Mouse (Mus musculus) neural tube, embryonic 14.5 days (tissue): Measurements from ENCODE around the gene Tagap. TPM values are rescaled to one million over a fixed set of nuclear protein-coding genes. Genes with fewer than 3 reads are reported as not detected.

Source experiments
- ATAC-seq: fragments of 200-750 bp; cut with Nextera tagmentation; 2 replicates; pipeline ENCODE4 v1.8.0; 2017; ENCODE audit warnings: low read depth, mild to moderate bottlenecking, moderate TSS enrichment, moderate library complexity
- H3K27ac ChIP-seq: fragments of 300-500 bp; sonication (generic); 2 replicates; pipeline ENCODE4 v1.5.1; 2014; ENCODE audit warnings: low read depth, mild to moderate bottlenecking, control low read depth, low read length, moderate library complexity, mixed read lengths
- H3K27me3 ChIP-seq: fragments of 300-500 bp; sonication (generic); 2 replicates; pipeline ENCODE4 v1.6.1; 2014; ENCODE audit warnings: low read length; ENCODE audit not compliant: control insufficient read depth, insufficient read depth
- H3K36me3 ChIP-seq: fragments of 300-500 bp; sonication (generic); 2 replicates; pipeline ENCODE4 v1.6.1; 2014; ENCODE audit warnings: low read length, mixed read lengths; ENCODE audit not compliant: control insufficient read depth, insufficient read depth
- H3K4me1 ChIP-seq: fragments of 300-500 bp; sonication (generic); 2 replicates; pipeline ENCODE4 v1.6.1; 2014; ENCODE audit warnings: low read length; ENCODE audit not compliant: control insufficient read depth, insufficient read depth
- H3K4me2 ChIP-seq: fragments of 300-500 bp; sonication (generic); 2 replicates; pipeline ENCODE4 v1.6.1; 2014; ENCODE audit warnings: mild to moderate bottlenecking, low read depth, low read length, control low read depth
- H3K4me3 ChIP-seq: fragments of 300-500 bp; sonication (generic); 2 replicates; pipeline ENCODE4 v1.5.1; 2014; ENCODE audit warnings: low read depth, low read length, control low read depth, mixed read lengths
- H3K9ac ChIP-seq: fragments of 300-500 bp; sonication (generic); replicated peaks from 2 replicates; pipeline ENCODE4 v1.6.1; 2014; ENCODE audit warnings: low read depth, mild to moderate bottlenecking, control low read depth, low read length, mixed read lengths
- H3K9me3 ChIP-seq: fragments of 300-500 bp; sonication (generic); 2 replicates; pipeline ENCODE4 v1.6.1; 2016; ENCODE audit warnings: low read length; ENCODE audit not compliant: control insufficient read depth
- WGBS: fragments of 180-500 bp; shearing (Covaris S2); extraction: QIAGEN DNeasy Blood & Tissue Kit; methylation state at CpG from one replicate; pipeline ENCODE4 v1.1.7; 2014; 5-methylcytosine and 5-hydroxymethylcytosine counted together
- polyA plus RNA-seq: library from polyadenylated mRNA; unstranded; fragments of >200 nt; fragmentation: Nextera tagmentation; extraction: Ambion mirVana; gene quantifications from 2 replicates; pipeline ENCODE4 v1.2.1, GENCODE M21; 2014

Tagap gene
- polyA plus RNA-seq, 1 experiment from 2014 or later = 0.42 TPM

DNA sequence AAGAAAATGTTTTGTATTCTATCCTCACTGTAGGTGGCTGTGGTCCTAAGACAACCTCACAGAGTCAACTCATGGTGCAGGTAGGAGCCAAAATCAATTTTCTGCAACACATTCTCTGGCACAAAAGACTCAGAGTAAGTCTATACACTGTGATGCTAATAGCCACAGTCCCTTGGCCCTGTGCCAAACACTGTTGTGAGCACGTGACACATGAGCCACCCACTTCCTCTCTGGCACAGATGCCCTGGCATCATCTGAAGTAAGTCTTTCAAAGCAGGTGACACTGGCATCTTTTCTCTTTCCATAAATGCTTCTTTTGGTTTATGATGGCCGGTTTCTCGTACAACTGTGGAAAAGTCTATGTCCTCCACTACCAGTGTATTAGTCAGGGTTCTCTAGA, 23.4 kb upstream of the Tagap start:
- no peak overlapping the region for H3K27ac ChIP-seq
- ATAC-seq = no peak
- H3K27me3 ChIP-seq = no peaks in the 10 kb centered on the region
- no peaks in the 10 kb centered on the region for H3K4me1 ChIP-seq
- H3K4me3 ChIP-seq = no peak overlapping the region
- no peak overlapping the region for H3K4me2 ChIP-seq
- H3K36me3 ChIP-seq = no peaks in the 10 kb centered on the region
- no peaks in the 10 kb centered on the region for H3K9me3 ChIP-seq
- WGBS = 69% methylated on average over 3 of the region's 3 CpGs
- H3K9ac ChIP-seq = no peak overlapping the region

DNA sequence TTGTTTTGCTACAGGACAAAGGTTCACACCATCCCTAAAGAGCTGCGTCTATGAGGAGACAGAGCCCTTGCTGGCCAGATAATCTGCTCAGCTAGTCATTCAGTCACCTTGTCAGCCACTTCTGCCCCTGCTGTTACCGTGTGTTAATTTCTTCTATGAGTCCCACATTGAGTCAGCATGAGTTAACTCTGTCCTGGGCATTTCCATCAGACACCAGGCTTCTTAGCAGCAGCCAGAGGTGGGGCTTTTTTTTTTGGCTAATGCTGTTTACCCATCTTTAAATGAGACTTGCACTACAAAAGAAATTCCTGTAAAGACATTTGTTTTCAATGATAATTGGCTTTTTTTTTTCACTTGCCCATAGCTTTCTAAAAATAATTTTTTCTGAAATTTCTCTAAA, 20.8 kb upstream of the Tagap start:
- no peaks in the 10 kb centered on the region for H3K36me3 ChIP-seq
- H3K9ac ChIP-seq = no peak overlapping the region
- no peaks in the 10 kb centered on the region for H3K9me3 ChIP-seq
- WGBS = 51% methylated on average over 2 of the region's 2 CpGs
- no peak overlapping the region for H3K4me3 ChIP-seq
- H3K4me1 ChIP-seq = no peaks in the 10 kb centered on the region
- H3K27me3 ChIP-seq = no peaks in the 10 kb centered on the region
- no peak overlapping the region for H3K4me2 ChIP-seq
- ATAC-seq = no peak
- no peak overlapping the region for H3K27ac ChIP-seq

DNA sequence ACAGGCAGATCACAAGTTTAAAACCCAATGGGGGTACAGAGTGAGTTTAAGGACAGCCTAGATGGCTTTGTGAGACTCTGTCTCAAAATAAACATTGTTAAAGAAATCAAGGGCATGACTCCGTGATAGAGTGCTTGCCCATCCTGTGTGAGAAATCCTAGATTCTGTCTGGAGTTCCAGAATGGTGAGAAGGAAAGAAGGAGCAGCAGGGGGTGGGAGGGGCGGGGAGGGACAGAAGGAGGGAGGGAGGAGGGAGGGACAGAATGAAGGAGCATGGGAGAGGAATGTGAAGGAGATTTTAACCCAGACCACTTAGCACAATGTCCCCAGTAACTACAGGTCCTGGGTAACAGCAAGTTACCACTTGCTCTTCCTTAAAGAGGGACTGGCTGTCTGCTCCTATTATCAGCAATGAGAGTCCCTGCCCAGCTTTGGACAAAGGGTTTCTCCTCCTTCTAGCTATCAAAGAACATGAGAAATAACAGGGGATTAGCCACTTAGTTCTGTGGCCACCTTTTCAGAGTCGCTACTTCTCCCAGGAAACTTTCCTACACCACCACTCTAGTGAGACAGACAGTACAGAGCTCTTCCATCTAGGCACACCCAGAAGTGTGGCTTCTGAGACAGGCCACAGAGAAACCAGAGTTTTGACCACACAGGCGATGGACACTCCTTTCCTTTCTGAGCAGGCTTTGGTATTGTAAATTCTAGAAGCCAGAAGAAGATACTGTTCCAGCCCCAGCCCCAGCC, 19.7 kb upstream of the Tagap start:
- H3K4me1 ChIP-seq = no peaks in the 10 kb centered on the region
- no peaks in the 10 kb centered on the region for H3K9me3 ChIP-seq
- no peak overlapping the region for H3K9ac ChIP-seq
- H3K4me3 ChIP-seq = no peak overlapping the region
- H3K27me3 ChIP-seq = no peaks in the 10 kb centered on the region
- no peak overlapping the region for H3K4me2 ChIP-seq
- no peaks in the 10 kb centered on the region for H3K36me3 ChIP-seq
- H3K27ac ChIP-seq = no peak overlapping the region
- 49% methylated on average over 4 of the region's 4 CpGs for WGBS
- ATAC-seq = no peak

DNA sequence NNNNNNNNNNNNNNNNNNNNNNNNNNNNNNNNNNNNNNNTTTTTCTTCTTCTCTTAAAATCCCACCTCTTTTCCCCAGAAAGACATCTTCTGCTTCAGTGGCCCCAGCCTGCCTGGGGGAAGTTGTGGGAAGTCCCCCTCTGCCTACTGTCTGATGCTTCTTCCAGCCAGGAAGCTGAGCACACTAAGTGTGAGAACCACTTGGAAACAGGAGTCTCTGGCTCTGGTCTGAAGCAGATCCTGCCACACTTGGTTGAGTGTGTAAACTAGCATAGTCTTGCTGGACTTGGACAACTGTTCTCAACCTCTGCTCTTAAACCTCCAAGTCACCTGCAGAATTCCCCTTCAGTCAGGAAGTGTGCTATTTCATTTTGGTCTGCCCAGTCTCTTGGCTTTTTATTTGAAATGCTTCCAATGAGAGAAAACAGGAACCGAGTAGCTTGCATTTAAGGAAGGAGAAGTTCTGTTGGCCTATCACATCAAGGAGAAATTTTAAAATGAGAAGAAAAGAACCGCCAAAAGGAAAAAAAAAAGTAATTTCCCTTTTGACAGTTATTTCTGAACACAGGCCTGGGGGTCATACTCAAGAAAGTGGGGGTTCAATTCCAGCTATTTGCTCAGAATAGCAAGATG, 11.1 kb upstream of the Tagap start:
- no peaks in the 10 kb centered on the region for H3K4me1 ChIP-seq
- no peak overlapping the region for H3K4me2 ChIP-seq
- no peaks in the 10 kb centered on the region for H3K27me3 ChIP-seq
- WGBS = 85% methylated on average over 2 of the region's 2 CpGs
- H3K27ac ChIP-seq = no peak overlapping the region
- no peaks in the 10 kb centered on the region for H3K9me3 ChIP-seq
- H3K4me3 ChIP-seq = no peak overlapping the region
- ATAC-seq = no peak
- H3K36me3 ChIP-seq = no peaks in the 10 kb centered on the region
- no peak overlapping the region for H3K9ac ChIP-seq

DNA sequence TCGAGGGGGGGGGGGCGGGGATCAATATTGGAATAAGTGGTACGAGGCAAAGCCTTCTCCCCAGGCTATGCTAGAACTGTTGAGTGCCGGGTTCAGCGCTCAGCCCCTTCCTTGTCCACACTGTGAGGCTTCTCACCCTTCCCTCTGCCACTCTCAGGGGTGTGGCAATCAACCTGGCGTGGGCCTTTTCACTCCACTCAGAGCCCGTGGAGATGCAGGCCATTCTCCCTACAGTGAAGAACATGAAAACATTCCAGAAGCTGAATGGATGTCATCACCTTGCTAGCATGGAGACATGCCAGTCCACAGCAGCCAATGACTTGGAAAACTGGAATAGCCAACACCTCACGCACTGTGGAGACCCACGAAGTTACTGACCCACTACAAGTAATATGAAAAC, 10.0 kb upstream of the Tagap start:
- Histone ChIP-seq H3K27ac (no peak overlapping the region), H3K4me3 (no peak overlapping the region), H3K4me2 (no peak overlapping the region), H3K36me3 (no peaks in the 10 kb centered on the region), H3K9me3 (no peaks in the 10 kb centered on the region), H3K27me3 (no peaks in the 10 kb centered on the region), H3K9ac (no peak overlapping the region), H3K4me1 (no peaks in the 10 kb centered on the region)
- ATAC-seq = no peak
- 87% methylated on average over 9 of the region's 9 CpGs for WGBS

DNA sequence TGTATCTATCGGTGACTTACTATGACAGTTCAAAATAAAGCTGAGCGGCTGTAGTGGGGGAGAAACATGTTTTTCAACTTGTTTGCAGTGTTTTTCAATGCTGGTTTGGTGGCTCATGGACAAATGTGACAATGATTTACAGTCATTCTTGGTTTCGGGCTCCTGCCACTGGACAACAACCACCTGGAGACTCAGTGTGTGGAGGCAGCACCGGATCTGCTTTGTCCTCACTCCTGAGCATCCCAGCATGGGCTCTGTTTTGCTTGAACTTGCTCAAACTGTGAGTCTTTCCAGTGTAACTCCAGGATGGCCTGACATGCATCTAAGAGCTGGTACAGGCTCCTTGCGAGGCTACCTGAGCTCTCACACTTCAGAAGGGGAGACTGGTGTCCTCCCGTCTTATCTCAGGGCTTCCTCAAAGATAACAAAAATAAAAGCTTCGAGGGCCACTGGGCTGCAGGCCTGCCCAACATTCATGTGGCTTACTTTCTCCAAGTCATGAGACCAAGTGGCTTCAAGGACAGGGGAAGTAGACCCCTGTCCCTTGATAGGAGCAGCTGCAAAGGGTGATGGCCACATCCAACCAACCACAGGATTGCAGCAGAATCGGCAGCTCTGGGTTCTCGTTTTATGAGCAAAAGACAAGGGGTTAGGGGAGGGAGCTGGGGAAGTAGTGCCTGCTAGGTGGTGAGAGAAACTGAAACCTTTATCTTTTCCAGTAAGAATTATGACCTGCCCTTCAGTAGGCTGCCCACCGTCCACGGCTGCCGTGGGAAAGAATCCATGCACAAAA, 8.8 kb upstream of the Tagap start:
- no peak for ATAC-seq
- WGBS = 70% methylated on average over 12 of the region's 12 CpGs
- H3K4me3 ChIP-seq = no peak overlapping the region
- H3K4me1 ChIP-seq = no peaks in the 10 kb centered on the region
- no peaks in the 10 kb centered on the region for H3K27me3 ChIP-seq
- H3K9ac ChIP-seq = no peak overlapping the region
- no peaks in the 10 kb centered on the region for H3K9me3 ChIP-seq
- no peak overlapping the region for H3K27ac ChIP-seq
- no peaks in the 10 kb centered on the region for H3K36me3 ChIP-seq
- no peak overlapping the region for H3K4me2 ChIP-seq

DNA sequence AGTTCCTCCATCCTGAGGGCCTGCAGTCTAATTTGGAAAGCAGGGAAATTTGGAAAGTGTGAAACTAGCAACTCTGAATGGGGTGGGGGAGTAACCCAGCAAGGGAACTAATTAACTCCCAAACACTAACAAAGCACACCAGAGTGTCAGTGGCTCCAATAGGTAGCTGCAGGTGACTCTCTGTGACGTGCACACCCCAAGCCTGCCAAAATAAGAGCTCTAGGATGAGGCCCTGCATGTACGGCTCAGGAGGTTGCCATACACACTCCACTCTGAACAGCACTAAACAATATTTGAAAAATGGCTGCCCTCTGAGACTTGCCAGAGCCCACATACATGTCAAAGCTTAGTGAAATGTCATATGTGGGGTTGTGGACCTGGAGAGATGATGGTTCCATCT, 7.4 kb upstream of the Tagap start:
- WGBS = 82% methylated on average over 2 of the region's 2 CpGs
- Histone ChIP-seq H3K4me1 (no peaks in the 10 kb centered on the region), H3K36me3 (no peaks in the 10 kb centered on the region)

DNA sequence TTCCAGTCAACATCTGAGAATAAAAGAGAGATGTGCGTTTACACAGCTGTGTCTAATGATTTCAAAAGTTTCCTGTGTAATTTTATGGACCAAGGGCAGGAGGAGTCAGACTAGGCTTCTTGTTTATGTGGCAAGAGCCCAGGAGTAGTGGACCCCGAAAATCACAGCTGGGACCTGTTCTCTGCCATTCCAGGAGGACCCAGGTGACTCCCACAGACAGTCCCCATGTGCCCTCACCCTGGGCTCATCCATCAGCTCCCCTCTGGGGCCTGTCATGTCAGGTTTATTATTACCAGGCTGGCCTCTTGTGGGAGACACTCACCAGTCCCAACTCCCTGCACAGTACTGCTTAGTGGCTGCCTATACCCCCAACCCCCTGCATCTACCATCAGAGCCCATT, 6.6 kb upstream of the Tagap start:
- H3K27ac ChIP-seq = no peak overlapping the region
- no peak overlapping the region for H3K4me2 ChIP-seq
- ATAC-seq = no peak
- no peak overlapping the region for H3K4me3 ChIP-seq
- H3K9ac ChIP-seq = no peak overlapping the region
- no peaks in the 10 kb centered on the region for H3K27me3 ChIP-seq
- H3K4me1 ChIP-seq = no peaks in the 10 kb centered on the region
- no peaks in the 10 kb centered on the region for H3K36me3 ChIP-seq
- 68% methylated on average over 2 of the region's 2 CpGs for WGBS
- no peaks in the 10 kb centered on the region for H3K9me3 ChIP-seq

More for the DNA sequence above, 7.4 kb upstream of the Tagap start:
- H3K9ac ChIP-seq = no peak overlapping the region
- ATAC-seq = no peak
- H3K4me3 ChIP-seq = no peak overlapping the region
- H3K27me3 ChIP-seq = no peaks in the 10 kb centered on the region
- no peak overlapping the region for H3K4me2 ChIP-seq
- no peak overlapping the region for H3K27ac ChIP-seq
- no peaks in the 10 kb centered on the region for H3K9me3 ChIP-seq

DNA sequence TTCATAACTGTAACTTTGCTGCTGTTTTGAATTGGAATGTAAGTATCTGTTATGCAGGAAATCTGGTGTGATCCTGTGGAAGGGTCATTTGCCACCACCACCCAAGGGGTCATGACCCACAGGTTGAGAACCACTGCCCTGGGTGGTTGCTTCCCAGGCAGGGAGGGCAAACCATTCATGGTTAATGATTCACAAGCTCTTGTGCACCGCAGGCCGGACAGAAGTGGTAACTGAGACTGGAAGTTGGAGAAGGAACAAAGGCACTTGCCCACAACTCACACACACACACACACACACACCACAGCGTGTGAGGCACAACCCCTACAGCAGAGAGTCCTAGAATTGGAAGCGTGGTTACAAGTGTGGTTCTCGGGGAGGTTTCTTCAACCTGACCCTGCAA, 3.2 kb upstream of the Tagap start:
- H3K36me3 ChIP-seq = no peaks in the 10 kb centered on the region
- H3K27me3 ChIP-seq = no peaks in the 10 kb centered on the region
- no peak overlapping the region for H3K4me3 ChIP-seq
- H3K27ac ChIP-seq = no peak overlapping the region
- H3K4me1 ChIP-seq = no peaks in the 10 kb centered on the region
- no peak overlapping the region for H3K4me2 ChIP-seq
- 77% methylated on average over 5 of the region's 5 CpGs for WGBS
- H3K9me3 ChIP-seq = no peaks in the 10 kb centered on the region
- no peak overlapping the region for H3K9ac ChIP-seq
- ATAC-seq = no peak
